Mouse (Mus musculus): Measurements from ENCODE around the gene Rnasel.

Rnasel gene

GRCm38 (mm10) chr1:153749211-153749801 is at the start of gene Rnasel:
Gene Rnasel, plus strand, starts transcription at chr1:153749426.
- peak; percentile 61 for DNase-seq (ENCODE audit: low read depth)

- no peak for DNase-seq (ENCODE audit: low read depth)
Observed at GRCm38 (mm10) chr1:153700448-153701063, 48.7 kb upstream of the Rnasel start.

GRCm38 (mm10) chr1:153701461-153701860 is 47.8 kb upstream of the Rnasel start:
- DNase-seq (ENCODE audit: low read depth), result no peak

DNA sequence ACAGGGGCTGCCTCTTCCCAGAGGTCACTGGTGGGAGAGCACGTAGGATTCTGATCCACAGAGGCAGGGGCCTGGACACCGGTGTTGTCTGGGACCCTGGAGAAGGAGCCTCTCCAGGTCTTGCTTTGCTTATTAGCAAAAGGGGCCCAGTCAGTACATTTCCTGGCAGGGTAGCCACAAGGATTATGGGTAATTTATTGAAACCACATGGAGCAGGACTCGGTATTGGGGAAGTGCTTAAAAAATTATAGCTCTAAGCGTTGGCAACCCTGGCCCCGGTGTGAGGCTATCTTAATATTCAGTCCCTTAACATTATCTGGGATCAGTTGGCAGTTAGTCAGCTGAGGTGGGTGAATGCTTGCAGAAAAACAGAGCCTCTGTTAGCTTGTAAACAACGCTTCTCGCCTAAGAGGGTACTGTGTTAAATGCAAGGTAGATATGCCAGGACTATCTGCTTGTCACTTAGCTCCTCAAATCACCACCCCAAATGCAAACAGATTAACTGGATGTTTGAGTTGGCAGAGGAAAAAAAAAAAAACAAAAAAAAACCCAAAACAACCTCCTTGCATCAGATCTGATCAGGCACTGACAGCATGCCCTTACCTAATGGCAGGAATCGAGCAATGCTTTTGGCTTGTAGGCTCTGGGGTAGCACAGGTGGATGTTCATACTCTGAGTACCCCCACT is 46.9 kb upstream of the Rnasel start:
- DNase-seq (ENCODE audit: low read depth), result no peak

DNA sequence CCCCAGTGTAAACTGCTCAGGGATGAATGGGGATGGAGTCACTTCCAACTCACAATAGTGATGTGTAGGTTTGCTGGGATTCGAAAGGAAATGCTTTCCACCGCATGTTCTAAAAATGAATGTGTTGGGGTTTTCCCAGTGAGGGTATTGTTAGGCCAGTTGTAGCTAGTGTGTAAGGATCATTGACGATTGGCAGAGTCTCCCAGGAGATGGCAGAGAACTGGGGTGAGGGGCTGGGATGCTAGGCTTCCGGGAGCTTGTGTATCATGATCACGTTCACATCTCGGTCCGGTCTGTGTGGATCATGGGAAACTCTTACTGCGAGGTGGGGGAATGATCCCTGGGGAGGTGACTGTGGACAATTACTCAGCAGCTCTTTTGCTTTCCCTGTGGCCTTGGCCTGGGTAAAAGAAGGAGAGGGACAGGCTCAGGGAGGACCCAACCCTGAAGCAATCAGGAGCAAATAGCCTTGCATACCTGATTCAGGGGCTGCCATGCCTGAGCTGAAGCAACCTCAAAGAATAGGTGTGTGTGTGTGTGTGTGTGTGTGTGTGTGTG is 46.3 kb upstream of the Rnasel start:
- no peak for DNase-seq (ENCODE audit: low read depth)

DNA sequence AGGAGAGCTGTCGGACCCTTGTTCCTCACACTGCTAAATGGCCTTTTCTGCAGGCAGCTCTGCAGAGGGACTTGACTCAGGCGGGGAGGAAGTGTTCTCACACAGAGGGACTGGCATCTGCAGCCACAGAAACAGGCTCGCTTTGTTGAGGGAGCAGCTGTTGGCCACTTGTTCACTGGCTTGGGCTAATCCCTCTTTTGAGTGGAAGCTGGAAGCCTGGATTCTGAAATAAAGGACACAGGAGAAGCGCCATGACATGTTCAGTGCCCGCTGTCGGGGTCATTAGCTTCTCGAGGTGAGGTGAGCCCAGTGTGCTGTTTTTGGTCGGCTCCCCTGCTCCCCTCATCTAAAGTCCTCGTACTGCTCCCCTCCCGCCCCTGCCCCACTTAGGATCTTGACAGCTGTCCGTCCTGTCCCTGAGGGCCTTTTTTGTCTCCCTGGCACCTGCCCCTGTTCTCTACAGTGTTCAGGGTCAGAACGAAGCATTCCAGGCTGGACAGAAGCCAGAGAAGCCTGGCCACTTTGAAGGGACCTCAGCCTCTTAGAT is 45.7 kb upstream of the Rnasel start:
- no peak for DNase-seq (ENCODE audit: low read depth)

DNA sequence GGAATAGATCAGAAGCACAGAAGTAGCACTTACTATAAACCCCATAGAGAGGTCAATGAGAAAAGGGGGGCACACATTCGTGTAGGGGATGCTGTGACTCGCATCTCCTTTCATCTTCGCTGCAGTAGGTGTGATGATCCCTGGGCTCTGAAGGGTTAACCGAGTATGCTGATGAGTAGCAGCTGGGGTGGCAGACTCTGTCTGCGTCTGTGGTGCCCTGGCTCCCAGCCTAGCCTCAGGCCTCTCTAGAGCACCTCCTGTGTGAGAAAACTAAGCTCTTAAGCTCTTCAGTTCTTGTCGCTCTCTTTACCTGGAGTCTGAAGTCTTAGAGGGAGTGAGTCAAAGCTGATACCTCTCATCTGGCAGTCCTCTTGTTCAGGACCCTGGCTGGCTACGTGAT is 45.1 kb upstream of the Rnasel start:
- no peak for DNase-seq (ENCODE audit: low read depth)

- DNase-seq (ENCODE audit: low read depth), result no peak
Observed at GRCm38 (mm10) chr1:153704996-153705395, 44.2 kb upstream of the Rnasel start.

GRCm38 (mm10) chr1:153708626-153709025 is 40.6 kb upstream of the Rnasel start:
- DNase-seq (ENCODE audit: low read depth), result no peak

DNA sequence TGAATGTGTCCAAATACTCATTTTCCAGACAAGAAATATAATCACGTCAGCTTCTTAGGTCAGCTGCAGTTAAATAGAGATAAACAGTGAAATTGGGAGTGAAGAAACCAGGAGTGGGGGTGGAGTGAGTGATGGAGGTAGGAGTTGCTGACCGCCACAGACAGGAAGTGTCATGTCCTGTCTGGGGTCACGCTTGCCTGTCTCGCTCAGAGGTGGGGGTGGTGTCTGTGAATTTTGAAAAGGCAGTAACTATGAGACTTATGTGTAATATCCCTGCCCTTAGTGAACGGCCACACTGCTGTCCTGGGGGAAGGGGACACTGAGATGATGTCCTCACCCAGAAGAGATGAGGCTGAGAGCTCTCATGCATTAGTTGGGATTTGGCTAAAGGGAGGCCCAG is 39.8 kb upstream of the Rnasel start:
- DNase-seq (ENCODE audit: low read depth), result no peak

DNA sequence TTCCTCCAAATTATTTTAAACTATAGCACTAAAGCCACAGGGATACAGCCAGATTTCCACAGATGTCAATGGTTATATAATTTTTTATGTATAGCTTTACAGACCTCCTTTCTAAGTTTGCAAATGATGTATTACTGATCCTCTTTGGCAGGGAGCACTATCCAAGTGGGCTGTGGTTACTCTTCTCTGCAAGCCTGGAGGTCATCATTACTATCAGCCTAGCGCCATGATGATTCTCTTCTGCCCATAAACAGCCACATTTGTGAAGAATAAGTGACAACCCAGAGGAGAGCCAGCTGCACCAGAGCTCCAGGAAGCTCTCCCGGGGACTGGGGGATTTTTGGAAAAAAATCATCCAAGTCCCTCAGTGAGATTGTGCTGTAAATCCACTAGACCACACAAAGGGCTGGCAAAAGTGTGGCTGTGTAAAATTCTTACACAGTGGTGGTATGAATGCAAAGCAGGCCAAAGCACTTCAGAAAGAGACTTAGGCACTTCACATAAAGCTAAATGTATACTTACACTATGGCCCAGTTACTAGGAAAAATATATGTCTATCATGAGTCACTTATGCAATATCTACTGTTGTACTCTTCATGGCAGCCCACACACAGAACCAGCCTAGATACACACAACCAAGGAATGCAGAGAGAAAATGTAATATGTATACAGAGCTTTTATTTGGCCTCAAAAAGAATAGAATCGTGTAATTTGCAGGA is 37.5 kb upstream of the Rnasel start:
- DNase-seq (ENCODE audit: low read depth), result no peak

GRCm38 (mm10) chr1:153712633-153713032 is 36.6 kb upstream of the Rnasel start:
- DNase-seq (ENCODE audit: low read depth), result no peak

DNA sequence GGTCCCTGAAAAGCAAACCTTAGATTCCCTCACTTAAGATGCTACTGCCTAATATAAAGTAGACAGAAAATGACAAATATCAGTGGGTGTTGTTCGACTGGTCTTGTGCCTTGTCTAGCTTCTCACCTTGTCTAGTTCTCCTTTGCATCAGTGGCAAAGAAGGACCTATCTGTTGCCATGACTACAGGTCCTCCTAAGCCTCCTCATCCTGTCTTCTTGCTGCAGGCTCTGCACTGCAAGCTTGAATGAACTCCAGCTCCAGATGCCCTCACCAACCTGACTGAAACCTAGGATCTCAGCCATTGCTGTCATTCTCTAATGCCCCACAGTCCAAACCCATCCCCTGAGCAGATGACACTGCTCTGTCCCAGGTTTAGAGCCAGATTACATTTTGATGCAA is 31.2 kb upstream of the Rnasel start:
- DNase-seq (ENCODE audit: low read depth), result no peak

GRCm38 (mm10) chr1:153720935-153721334 is 28.3 kb upstream of the Rnasel start:
- no peak for DNase-seq (ENCODE audit: low read depth)

- DNase-seq (ENCODE audit: low read depth), result no peak
Observed at GRCm38 (mm10) chr1:153721565-153722310, 27.5 kb upstream of the Rnasel start.

- no peak for DNase-seq (ENCODE audit: low read depth)
Observed at GRCm38 (mm10) chr1:153723426-153723825, 25.8 kb upstream of the Rnasel start.

DNA sequence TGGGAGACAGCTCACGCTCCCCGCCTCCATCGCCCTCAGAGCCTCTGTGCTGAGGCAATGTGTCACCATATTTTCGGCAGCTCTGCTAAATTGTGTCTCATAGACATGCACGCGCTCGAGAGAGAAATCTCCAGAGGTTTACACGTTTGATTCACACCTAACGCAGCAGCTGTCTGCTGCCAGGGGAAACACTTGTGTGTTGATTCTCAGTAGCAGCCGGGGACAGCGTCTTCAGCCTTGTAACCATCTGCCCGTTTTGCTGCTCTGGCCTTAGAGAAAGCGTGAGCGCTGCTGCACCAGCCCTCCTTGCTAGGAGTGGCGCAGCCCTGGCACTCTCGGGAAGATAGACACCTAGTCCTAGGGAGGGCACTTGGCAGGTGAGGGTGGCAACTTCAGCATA is 22.6 kb upstream of the Rnasel start:
- no peak for DNase-seq (ENCODE audit: low read depth)

DNA sequence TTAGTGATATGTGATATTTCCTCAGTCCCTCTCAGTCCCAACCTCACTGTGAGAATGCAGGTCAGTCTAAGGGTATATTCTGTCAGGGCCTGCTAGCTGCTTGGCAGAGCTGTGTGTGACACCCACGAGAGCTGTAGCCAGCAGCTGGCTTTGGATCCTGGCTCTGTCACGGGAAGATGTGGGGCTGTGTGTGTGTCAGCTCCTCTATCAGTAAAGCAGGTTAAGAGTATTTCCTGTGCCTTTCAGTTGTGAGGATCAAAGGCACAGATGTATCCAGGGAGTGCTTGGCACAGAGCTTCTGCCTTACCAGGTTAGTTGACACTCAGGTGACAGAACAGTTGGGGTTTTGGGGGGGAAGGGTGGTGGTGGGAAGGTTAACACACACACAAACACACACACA is 19.4 kb upstream of the Rnasel start:
- no peak for DNase-seq (ENCODE audit: low read depth)

- peak; percentile 49 for DNase-seq (ENCODE audit: low read depth)
Observed at GRCm38 (mm10) chr1:153730671-153731070, 18.6 kb upstream of the Rnasel start.

GRCm38 (mm10) chr1:153733181-153733580 is 16.0 kb upstream of the Rnasel start:
- DNase-seq (ENCODE audit: low read depth), result no peak

GRCm38 (mm10) chr1:153734866-153735265 is 14.4 kb upstream of the Rnasel start:
- DNase-seq (ENCODE audit: low read depth), result no peak

DNA sequence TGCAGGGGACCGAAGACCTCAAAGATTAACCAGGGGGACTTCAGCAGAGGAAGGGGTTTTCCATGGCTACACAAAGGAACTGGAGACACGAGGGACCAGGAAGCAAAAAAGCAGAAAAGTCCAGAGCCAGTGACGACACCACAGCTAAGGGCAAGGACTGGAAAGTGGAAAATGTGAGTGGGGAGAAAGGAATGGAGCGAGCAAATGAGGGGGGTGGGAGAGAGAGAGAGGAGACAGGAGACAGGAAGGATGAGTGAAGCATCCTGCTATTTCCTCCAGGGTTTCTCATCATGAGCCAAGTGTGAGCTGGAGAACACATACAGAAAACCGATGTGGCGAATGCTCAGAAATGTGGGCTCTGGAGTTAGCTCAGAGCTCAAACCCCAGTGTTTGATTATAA is 13.1 kb upstream of the Rnasel start:
- no peak for DNase-seq (ENCODE audit: low read depth)

All from fibroblast of lung, adult 2 months (primary cell).